Mouse (Mus musculus): ENCODE measurements at regions not wholly inside any gene's neighbourhood (a gene's known extent, or its start where the extent isn't known, plus 50 kb on each side); places are given as distances from the start of the nearest gene placed in this dataset.

DNA sequence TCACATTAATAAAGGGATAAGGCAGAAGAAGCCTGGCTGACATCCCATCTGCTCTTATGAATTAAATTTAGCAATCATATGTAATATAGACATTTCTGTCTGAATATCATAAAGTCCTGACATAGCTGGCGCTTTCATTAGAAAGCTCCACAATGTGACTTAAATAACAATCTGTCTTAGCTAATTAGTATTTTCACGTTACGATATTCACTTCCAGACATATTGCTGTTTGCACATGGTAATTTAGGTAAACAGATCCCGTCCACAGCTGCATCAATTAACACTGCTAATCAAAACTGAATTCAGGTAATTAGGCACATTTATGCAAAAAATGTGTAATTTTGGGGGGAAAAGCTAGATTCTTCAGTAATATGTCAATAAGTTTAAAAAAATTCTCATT, 625.1 kb downstream of the Nedd1 start:
- no peak for DNase-seq (ENCODE audit: inconsistent age in 2 of 2, low spot score in 1 of 2)

DNA sequence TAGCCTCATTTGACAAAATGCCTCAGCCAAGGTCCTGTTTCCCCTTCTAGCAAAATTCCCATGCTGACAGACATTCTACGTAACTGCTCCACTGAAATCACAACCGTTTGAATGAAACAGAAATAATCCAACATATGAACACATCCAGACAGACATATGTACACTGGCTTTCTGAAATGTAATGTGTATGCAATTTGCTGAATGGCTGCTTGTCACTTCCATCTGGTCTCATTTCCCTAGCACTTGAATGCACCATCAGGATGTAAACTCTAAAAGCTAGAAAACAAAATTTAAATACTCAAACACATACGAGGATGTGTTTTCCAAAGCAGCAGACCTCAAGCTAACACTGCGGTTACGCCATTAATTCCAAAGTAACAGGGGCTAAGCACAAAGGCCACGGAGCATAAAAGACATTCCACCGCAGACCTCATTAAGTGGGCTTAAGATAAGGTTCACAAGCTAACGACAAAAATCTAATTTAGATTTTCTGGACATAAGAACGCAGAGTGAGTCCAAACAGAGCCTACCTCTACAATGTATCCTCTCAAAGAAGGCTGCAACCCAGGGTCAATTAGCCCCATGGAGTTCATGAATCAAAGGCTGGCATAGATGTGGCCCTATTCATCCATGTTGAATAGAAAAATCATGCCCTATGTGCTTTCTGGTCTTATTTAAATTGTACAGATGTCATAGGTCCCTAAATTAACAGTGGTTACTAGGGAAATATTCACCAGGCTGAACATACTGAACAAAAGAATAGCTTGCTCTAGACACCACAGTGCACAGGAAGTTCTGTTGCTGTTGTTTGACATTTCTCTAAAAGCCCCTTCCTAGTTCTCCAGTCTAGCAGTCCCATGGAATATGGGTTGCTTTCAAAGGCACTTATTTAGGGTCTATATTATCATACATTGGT, 630.5 kb downstream of the Nedd1 start:
- no peak for DNase-seq (ENCODE audit: inconsistent age in 2 of 2, low spot score in 1 of 2)

DNA sequence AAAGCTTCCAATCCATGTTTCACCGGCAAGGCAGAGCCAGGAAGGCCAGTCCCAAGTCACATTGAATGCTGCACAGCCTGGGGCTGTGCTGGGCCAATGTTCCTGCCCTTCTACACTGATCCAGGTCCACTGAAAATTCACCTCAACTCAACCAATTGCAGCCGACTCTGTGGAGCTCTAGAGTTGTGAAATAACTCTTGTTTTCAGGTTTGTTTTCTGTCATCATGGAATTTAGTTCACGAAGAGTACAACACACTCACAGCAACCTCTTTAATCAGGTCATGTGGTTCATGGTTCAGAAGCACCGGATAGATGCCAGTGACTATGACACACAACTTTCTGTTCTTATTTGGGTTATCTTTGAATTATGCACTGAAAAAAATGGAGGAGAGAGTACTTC, 640.1 kb downstream of the Nedd1 start:
- no peak for DNase-seq (ENCODE audit: inconsistent age in 2 of 2, low spot score in 1 of 2)

DNA sequence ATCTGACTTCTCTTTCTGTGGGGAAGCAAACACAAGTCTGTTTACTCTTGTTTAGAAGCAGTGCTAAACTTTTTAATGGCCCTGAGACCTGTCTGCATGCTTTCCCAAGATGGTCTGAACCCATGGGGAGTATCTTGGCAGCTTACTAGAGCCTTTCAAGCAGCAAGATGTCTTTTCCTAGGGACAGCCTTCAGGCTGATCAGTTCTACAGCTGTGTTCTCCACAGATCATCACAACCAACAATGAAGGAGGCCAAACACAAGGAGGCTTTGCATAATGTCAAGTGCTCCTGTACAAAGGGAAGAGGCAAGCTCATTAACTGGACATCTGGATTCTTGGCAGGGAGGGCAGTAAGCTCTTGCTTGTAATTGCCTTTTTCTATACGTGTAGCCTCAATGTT, 641.0 kb downstream of the Nedd1 start:
- DNase-seq (ENCODE audit: inconsistent age in 2 of 2, low spot score in 1 of 2), result no peak

DNA sequence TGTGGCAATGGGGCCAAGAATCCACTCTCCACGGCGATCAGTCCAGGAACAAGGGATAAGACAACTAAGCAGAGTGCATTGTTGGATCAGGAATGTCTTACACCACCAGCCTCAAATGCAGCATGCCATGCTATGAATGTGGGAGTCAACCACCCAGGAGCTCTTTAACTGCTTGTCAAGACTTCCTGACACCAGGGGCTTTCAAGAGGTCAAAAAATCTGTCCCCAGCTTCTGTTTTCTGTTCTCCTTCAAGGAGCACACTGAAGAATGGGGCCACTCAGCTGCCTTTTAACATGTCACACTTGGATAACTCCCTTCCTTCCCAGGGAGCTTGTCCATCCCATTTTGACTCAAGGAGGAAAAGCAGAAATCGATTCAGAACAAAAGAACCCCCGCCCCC, 642.8 kb downstream of the Nedd1 start:
- DNase-seq (ENCODE audit: inconsistent age in 2 of 2, low spot score in 1 of 2), result no peak

DNA sequence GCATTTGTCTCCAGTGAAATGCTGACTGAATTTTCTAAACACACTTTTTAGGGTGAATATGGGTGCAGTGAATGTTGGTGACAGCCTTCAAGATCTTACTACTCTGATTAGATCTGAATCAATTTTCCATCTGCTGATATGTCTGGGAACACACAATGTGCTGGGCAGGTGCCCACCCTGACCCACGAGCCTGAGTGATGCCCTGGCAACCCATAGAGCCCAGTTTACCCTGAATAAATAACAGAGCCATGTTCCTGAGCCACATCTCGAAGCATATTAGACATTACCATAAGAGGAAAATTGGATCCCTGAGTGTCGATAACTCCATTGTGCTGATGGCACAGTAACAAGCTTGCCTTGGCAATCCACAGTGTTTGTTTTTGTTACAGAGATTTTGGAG, 644.9 kb downstream of the Nedd1 start:
- DNase-seq (ENCODE audit: inconsistent age in 2 of 2, low spot score in 1 of 2), result no peak

DNA sequence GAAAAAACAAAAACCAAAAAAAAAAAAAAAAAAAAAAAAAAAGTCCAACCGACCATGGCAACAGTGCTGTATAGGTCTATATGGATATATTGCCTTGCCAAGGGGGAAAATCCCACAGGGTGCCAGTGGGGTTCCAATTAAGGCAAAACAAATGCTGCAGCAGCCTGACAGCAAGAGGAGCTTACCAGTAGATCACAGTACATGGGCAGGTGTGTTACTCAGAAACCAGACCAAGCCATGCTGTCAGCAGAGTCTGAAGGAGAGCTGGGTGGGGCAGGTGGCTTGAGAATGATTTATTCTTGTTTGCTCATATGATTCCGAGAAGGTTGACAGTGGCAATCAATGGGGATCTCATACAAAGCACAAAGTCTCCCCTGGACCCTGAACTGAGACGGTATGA, 645.5 kb downstream of the Nedd1 start:
- no peak for DNase-seq (ENCODE audit: inconsistent age in 2 of 2, low spot score in 1 of 2)

DNA sequence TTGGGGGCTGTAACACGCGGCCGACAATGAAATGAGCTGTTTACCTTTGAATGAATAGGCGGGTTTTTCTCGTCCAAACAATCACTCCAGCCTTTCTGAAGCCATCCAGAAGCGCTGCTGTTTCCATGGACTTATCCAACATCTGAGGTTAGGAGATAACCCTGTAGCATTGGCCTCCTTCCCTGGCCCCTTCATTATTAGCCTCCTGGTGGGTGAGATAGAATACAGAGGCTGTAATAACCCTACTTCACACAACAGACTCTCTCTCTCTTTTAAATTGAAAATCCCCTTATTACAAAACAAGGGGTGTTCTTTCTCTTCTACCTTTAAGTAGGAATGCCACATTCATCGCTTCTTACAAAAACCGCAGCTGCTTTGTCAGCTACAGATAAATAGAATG, 646.8 kb downstream of the Nedd1 start:
- no peak for DNase-seq (ENCODE audit: inconsistent age in 2 of 2, low spot score in 1 of 2)

DNA sequence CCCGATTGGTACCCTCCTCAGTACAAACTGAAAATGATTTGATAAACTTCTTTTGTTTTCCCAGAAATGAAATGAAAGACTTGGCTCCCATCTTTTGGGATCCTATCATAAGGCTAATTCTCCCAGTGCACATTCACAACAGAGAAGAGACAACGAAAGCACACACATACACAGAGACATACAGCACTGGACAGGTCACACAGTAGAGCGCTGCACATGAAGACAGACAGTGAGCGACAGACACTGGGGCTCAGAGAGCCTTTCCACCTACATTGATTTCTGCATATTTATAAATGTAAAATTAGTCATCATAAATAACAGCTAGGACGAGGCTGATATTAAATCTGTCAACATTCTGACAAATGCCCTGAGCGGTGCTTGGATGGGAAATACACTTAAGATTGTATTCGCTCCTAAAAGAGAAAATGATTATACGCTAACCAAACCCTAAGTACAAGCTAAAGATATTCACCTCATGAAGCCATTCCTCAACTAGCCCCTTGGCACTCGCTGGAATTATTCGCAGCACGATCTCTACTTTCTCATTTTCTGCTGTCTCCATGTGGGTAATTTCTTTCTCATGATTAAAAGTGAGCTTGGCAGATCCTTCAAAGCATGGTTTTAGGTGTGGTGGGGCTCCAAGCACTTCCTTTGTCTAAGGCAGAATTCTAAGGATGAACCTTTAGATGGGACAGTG, 647.4 kb downstream of the Nedd1 start:
- DNase-seq (ENCODE audit: inconsistent age in 2 of 2, low spot score in 1 of 2), result no peak

DNA sequence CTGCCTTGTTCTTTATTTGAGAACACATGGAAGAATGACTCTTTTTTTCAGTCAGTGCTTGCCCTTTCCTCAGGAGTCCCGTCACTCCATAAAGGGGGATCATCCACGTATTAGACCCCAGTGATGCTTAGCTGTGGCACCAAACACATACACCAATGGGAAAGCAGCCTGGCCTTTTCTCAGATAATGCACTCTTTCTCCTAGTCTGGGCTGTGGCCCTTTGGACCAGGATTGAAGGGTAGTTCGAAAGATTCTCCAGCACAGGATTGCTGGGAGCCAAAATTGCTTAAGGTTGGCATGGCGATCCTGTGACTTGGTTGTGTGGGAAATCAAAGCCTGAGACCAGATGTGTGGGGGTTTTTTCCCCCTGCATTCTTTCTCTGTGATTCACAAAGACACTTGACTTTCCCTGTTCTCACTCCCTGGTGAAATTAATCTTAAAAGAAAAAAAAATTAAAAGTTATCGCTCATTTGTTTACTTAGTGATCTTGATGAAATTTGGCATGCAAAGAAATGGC, 648.3 kb downstream of the Nedd1 start:
- DNase-seq (ENCODE audit: inconsistent age in 2 of 2, low spot score in 1 of 2), result no peak

DNA sequence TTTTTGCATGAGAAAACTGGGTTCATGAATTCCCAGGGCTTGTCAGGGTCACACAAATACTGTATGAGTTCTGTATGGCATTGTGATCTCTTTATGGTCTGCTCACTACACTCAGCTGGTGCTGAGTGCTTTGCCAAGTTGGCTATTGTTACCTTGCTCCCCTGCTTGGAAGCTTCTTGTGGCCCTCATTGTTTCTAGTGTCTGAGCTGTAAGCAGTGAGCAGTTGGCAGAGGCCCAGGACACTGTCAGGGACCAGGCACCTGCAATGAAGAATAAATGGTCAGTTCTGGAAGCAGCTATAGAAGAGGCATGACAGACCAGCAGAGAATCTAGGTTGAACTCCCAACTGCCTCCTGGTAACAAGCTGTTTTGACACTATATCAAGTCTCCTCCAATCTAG, 677.4 kb downstream of the Nedd1 start:
- no peak for DNase-seq (ENCODE audit: inconsistent age in 2 of 2, low spot score in 1 of 2)

DNA sequence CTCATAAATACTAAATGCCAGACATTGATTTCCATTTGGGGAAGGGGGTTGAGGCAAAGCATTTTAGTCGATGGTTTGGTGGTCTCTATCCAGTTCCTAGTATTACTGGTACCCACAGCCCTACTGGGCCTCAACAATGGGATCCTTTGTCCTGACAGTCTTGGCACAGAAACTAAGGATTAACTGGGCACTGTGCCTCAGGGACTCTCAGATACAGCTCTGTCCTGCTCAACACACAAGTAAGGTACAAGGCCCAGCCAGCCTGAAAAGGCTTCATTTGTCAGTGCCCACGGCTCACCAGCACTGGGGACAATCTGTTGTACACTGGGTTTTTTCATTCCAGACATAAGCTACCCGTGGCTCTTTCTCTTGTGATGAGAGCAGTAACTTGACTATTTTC, 686.0 kb downstream of the Nedd1 start:
- no peak for DNase-seq (ENCODE audit: inconsistent age in 2 of 2, low spot score in 1 of 2)

DNA sequence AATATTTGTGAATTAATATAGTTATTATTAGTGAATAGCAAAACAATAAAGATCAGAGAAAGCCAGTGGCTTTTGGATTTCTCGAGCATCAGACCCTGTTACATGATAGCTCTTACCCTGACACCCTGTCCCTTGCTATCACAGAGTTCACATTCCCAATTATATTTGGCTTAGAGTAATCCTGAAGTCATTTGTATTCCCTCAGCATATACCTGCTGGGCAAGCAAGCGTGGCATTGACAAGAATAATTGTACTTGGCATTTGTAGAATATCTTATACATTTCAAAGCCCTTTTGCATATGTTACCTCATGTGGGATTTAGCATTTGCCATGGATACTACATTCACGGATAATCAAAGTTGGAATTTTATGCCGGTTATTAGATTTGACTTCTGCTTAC, 692.0 kb downstream of the Nedd1 start:
- no peak for DNase-seq (ENCODE audit: inconsistent age in 2 of 2, low spot score in 1 of 2)

DNA sequence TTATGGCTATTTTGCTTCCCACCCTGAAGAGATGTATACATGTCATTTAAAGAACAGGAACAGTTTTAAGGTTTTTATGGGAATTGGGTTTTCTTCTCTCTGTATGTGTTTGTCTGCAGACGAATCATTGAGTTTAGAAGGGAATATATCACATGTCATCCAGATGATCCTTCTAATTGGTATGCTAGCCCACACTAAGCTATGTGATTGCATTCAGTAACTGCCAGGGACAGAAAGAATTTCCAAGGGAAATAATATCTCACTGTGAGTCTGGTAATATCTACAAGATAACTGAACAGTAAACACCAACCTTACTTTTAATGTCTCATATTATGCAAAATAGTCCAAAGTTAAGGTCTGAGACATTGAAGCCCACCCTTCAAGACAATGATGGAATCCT, 698.0 kb downstream of the Nedd1 start:
- DNase-seq (ENCODE audit: inconsistent age in 2 of 2, low spot score in 1 of 2), result no peak

DNA sequence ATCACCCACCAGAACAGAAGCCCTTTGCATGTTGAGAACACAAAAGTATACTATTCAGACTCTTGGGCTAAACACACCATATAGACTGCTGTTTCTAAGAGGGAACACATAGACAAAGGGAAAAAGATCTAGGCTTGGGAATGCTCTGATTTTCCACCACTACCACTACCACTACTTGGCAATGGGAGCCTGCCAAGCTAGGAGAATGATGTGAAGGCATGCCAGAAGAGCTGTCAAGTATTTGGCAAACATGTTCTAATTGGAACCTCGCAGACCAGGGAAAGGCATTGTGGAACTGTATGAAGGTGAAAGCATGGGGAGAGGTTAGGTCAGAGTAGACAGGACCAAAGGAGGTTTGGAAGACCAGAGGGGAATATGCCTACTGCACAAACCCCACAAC, 701.2 kb downstream of the Nedd1 start:
- DNase-seq (ENCODE audit: inconsistent age in 2 of 2, low spot score in 1 of 2), result no peak

DNA sequence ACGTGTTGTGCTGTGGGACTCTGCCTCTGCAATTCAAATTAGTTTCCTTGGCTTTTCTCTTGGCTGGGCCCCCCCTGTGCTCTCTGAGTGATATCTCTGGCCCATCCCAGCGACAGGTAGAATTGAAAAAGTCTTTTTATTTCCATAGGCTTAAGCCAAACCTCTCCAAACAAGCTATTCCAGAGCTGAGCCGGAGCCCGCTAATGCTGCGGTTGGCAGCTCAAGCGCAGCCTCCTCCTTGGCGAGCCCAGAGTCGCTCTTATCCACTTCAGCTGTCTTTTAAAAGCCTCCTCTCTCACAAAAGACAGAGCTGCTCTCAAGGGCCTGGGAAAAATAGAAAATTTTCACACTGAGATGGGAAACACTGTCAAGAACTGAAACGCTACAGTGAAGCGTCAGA, 712.7 kb downstream of the Nedd1 start:
- DNase-seq (ENCODE audit: inconsistent age in 2 of 2, low spot score in 1 of 2), result no peak

DNA sequence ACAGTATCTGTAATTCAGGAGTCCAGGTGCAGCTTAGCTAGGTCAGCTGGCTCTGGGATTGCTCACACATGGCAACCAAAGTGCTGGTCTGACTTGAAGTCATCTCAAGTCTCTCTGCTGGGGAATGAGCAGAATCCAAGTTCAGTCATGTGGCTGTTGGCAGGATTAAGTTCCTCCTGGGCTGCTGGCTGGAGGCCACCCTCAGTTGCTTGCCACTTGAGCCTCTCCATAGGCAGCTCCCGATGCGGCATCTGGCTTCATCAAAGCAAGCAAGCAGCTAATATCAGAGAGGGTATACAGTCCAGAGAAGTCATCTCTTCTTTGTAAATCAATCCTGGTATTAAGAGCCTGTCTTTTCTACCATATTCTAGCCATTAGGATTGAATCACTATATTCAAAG, 714.3 kb downstream of the Nedd1 start:
- no peak for DNase-seq (ENCODE audit: inconsistent age in 2 of 2, low spot score in 1 of 2)

DNA sequence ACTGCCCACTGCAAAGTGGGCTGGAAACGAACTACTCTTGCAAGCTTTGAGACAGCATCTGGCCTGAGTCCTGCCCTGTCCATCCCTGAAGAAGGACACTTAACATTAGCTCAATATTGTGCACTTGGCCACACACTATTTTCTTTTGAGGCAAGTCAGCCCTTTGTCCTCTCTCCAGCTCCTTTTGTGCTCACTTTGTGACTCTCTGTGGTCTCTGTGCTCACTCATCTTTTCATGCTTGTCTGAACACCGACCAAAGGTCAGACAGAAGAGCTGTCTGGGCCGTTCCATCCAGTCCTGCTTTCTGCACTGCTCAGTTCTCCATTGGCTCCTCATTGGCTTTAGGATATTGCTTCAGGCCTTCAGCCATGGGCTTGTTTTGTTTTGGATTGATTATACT, 715.8 kb downstream of the Nedd1 start:
- no peak for DNase-seq (ENCODE audit: inconsistent age in 2 of 2, low spot score in 1 of 2)

DNA sequence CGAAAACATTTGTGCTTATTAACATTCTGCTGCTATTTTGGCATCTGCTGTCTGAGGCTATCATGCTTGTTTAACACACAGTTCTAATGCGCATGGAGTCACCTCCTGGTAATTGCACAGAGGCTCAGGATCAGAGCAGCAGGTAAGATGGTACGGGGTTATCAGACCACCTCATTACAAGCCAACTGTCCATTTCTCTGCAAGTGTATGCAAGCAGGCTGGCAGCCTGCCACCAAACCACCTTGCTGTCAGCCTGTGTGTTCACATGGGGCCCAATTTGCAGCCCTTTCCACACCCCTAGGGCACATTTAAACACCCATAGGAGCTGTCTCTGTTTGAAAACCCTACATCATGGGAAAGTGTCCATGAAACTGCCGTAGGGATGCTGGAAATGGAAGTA, 731.2 kb downstream of the Nedd1 start:
- DNase-seq (ENCODE audit: inconsistent age in 2 of 2, low spot score in 1 of 2), result no peak

DNA sequence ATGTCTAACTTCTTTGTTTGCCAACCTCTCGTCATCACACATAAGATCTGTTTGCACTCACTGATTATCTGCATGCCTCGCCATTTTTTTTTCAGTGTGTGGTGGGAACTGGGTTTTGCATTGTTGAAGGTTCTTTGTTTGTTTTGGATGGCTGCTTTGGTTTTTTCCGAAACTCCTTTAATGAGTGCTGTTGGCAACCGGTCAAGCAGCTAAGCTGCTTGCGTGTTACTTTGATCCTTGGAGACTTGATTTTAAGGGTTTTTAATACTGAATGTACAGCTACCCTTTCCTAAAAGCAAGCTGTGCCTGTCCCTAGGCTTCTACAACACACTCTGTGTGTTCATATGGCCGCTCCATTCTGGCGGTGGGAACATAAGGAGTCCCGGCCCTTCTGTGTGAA, 733.9 kb downstream of the Nedd1 start:
- peak; percentile 7 to 43 for DNase-seq (ENCODE audit: inconsistent age in 2 of 2, low spot score in 1 of 2)

DNA sequence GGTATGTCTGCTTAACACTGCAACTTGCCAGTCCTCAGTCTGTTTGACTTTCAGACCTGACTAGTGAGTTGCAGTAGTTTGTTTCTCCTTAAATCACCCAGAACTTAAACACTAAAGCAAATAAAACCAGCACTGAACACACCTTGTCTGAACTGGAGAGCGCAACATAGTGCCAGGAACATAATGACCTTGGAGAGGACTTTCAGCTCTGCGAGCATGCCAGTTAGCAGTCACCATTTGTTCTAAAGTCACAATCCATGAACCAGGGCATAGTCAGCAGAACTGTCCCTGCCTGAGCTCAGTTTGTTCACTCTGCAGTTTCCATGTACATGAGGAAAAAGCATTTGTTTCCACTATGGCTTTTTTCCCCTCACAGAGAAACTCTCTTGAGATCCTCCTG, 742.4 kb downstream of the Nedd1 start:
- DNase-seq (ENCODE audit: inconsistent age in 2 of 2, low spot score in 1 of 2), result peak; percentile 14 to 27

DNA sequence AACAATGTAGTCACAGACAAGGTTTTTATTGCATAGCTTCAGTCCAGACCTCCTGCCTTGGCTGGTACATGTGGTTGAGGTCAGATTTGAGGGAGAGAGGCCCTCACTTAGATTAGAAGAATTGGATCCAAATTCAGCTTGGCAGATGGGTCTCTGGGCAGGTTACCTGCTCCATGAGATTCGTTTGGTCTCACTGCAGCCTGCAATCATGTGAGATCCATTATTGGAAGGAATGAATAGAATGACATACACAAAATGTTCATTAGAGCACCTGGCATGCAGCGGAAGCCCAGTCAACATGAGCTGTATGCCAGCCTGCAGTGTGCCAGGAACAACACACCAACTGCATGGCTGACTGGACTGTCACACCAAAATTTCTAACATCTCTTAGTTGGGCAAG, 750.3 kb downstream of the Nedd1 start:
- DNase-seq (ENCODE audit: inconsistent age in 2 of 2, low spot score in 1 of 2), result no peak
